Mouse (Mus musculus) inflammation-experienced regulatory T-cells, adult 6 months (primary cell): ENCODE data around the gene Ermard. TPM values are rescaled to one million over a fixed set of nuclear protein-coding genes. Genes with fewer than 3 reads are reported as not detected.

Experiments used
- ATAC-seq: one replicate; pipeline ENCODE4 v1.8.0; 2017
- polyA plus RNA-seq, 3 experiments: library from polyadenylated mRNA; unstranded; fragments of 100-300 nt; shearing (Covaris generic); gene quantifications; one replicate each; pipeline ENCODE4 v1.2.1; 2017

Ermard gene
- polyA plus RNA-seq, 3 experiments from 2014 or later = 86.6 to 207 (median 188) TPM

GRCm38 (mm10) chr17:15060356-15060755 is 19.3 kb downstream of the Ermard start:
- no peak for ATAC-seq

- ATAC-seq = no peak
These were observed 24.5 kb downstream of the Ermard start for GRCm38 (mm10) chr17:15065391-15066024.

GRCm38 (mm10) chr17:15066066-15066465 is 25.1 kb downstream of the Ermard start:
- ATAC-seq = no peak

GRCm38 (mm10) chr17:15066911-15067310 is 25.9 kb downstream of the Ermard start:
- ATAC-seq = no peak

GRCm38 (mm10) chr17:15068040-15068792 is 27.2 kb downstream of the Ermard start:
- ATAC-seq = no peak

GRCm38 (mm10) chr17:15069124-15069523 is 28.1 kb downstream of the Ermard start:
- no peak for ATAC-seq

- no peak for ATAC-seq
These were observed 31.2 kb downstream of the Ermard start for GRCm38 (mm10) chr17:15072211-15072610.

GRCm38 (mm10) chr17:15075033-15075432 is 34.0 kb downstream of the Ermard start:
- no peak for ATAC-seq

GRCm38 (mm10) chr17:15077536-15077935 is 36.5 kb downstream of the Ermard start:
- no peak for ATAC-seq

- no peak for ATAC-seq
These were observed 43.3 kb downstream of the Ermard start for GRCm38 (mm10) chr17:15084226-15084848.

- no peak for ATAC-seq
These were observed 44.0 kb downstream of the Ermard start for GRCm38 (mm10) chr17:15085006-15085405.

GRCm38 (mm10) chr17:15088166-15088565 is 47.2 kb downstream of the Ermard start:
- no peak for ATAC-seq

- no peak for ATAC-seq
These were observed 47.6 kb downstream of the Ermard start for GRCm38 (mm10) chr17:15088591-15089001.

GRCm38 (mm10) chr17:15091739-15092138 is 50.7 kb downstream of the Ermard start:
- ATAC-seq = no peak

GRCm38 (mm10) chr17:15093523-15093922 is 52.5 kb downstream of the Ermard start:
- ATAC-seq = no peak

- ATAC-seq = no peak
These were observed 55.8 kb downstream of the Ermard start for GRCm38 (mm10) chr17:15096853-15097252.

GRCm38 (mm10) chr17:15098677-15099076 is 57.7 kb downstream of the Ermard start:
- no peak for ATAC-seq

GRCm38 (mm10) chr17:15101355-15101754 is 60.3 kb downstream of the Ermard start:
- no peak for ATAC-seq

- no peak for ATAC-seq
These were observed 66.2 kb downstream of the Ermard start for GRCm38 (mm10) chr17:15107143-15107649.

- no peak for ATAC-seq
These were observed 67.7 kb downstream of the Ermard start for GRCm38 (mm10) chr17:15108473-15109441.

- no peak for ATAC-seq
These were observed 74.5 kb downstream of the Ermard start for GRCm38 (mm10) chr17:15115550-15115949.

- no peak for ATAC-seq
These were observed 79.1 kb downstream of the Ermard start for GRCm38 (mm10) chr17:15120096-15120495.
